Mouse (Mus musculus): ENCODE data around the gene Klf12. TPM values are rescaled to one million over a fixed set of nuclear protein-coding genes. Genes with fewer than 3 reads are reported as not detected.

Klf12 gene
- polyA plus RNA-seq, 1 experiment, result 1.4 TPM

- Histone ChIP-seq H3K4me2 (ENCODE audit: low read depth) (no peak overlapping the region), H3ac (ENCODE audit: control insufficient read depth, insufficient read length) (no peak overlapping the region), H3K4me3 (no peak overlapping the region), H3K27me3 (ENCODE audit: control insufficient read depth, insufficient read depth, insufficient read length) (no peaks in the 10 kb centered on the region), H3K36me3 (ENCODE audit: control insufficient read depth, insufficient read depth) (no peaks in the 10 kb centered on the region), H3K79me2 (ENCODE audit: control insufficient read depth, insufficient read depth) (no peaks in the 10 kb centered on the region)
- TF ChIP-seq MYOG (IDR thresholded peaks at IDR 0.05; ENCODE audit: control insufficient read depth in 1 of 3, insufficient read depth in 1 of 3, insufficient read length in 2 of 3, low read depth in 2 of 3) (no peak), CEBPB (IDR thresholded peaks at IDR 0.05; ENCODE audit: insufficient read depth, poor library complexity, severe bottlenecking) (no peak), POLR2AphosphoS2 (IDR thresholded peaks at IDR 0.05; ENCODE audit: insufficient read length, low read depth) (no peak), USF1 (IDR thresholded peaks at IDR 0.05; ENCODE audit: low read depth) (no peak), TCF12 (IDR thresholded peaks at IDR 0.05; ENCODE audit: insufficient read depth, poor library complexity, severe bottlenecking) (no peak), SRF (IDR thresholded peaks at IDR 0.05; ENCODE audit: control insufficient read depth, insufficient read length, low read depth) (no peak), E2F4 (IDR thresholded peaks at IDR 0.05; ENCODE audit: insufficient read depth) (no peak), MAX (IDR thresholded peaks at IDR 0.05; ENCODE audit: low read depth) (no peak), MYOD1 (IDR thresholded peaks at IDR 0.05; ENCODE audit: control insufficient read depth in 1 of 3, insufficient read length in 2 of 3, low read depth in 2 of 3) (no peak), POLR2A (IDR thresholded peaks at IDR 0.05; ENCODE audit: insufficient read length, low read depth) (no peak), TCF3 (IDR thresholded peaks at IDR 0.05; ENCODE audit: insufficient read length, low read depth) (no peak), REST (IDR thresholded peaks at IDR 0.05; ENCODE audit: insufficient read depth, insufficient read length) (no peak)
These were observed 164.6 kb downstream of the Klf12 start for GRCm38 (mm10) chr14:100119866-100120265.

- Histone ChIP-seq H3K27me3 (ENCODE audit: control insufficient read depth, insufficient read depth, insufficient read length) (no peaks in the 10 kb centered on the region), H3ac (ENCODE audit: control insufficient read depth, insufficient read length) (no peak overlapping the region), H3K79me2 (ENCODE audit: control insufficient read depth, insufficient read depth) (no peaks in the 10 kb centered on the region), H3K36me3 (ENCODE audit: control insufficient read depth, insufficient read depth) (no peaks in the 10 kb centered on the region), H3K4me3 (no peak overlapping the region), H3K4me2 (ENCODE audit: low read depth) (no peak overlapping the region)
- TF ChIP-seq POLR2AphosphoS2 (IDR thresholded peaks at IDR 0.05; ENCODE audit: insufficient read length, low read depth), result no peak
- no peak for TF ChIP-seq MAX (IDR thresholded peaks at IDR 0.05; ENCODE audit: low read depth)
- no peak for TF ChIP-seq TCF12 (IDR thresholded peaks at IDR 0.05; ENCODE audit: insufficient read depth, poor library complexity, severe bottlenecking)
- no peak for TF ChIP-seq TCF3 (IDR thresholded peaks at IDR 0.05; ENCODE audit: insufficient read length, low read depth)
- no peak for TF ChIP-seq POLR2A (IDR thresholded peaks at IDR 0.05; ENCODE audit: insufficient read length, low read depth)
- TF ChIP-seq CEBPB (IDR thresholded peaks at IDR 0.05; ENCODE audit: insufficient read depth, poor library complexity, severe bottlenecking), result no peak
- TF ChIP-seq MYOD1 (IDR thresholded peaks at IDR 0.05; ENCODE audit: control insufficient read depth in 1 of 3, insufficient read length in 2 of 3, low read depth in 2 of 3), result no peak
- no peak for TF ChIP-seq E2F4 (IDR thresholded peaks at IDR 0.05; ENCODE audit: insufficient read depth)
- no peak for TF ChIP-seq MYOG (IDR thresholded peaks at IDR 0.05; ENCODE audit: control insufficient read depth in 1 of 3, insufficient read depth in 1 of 3, insufficient read length in 2 of 3, low read depth in 2 of 3)
These were observed 171.1 kb downstream of the Klf12 start for GRCm38 (mm10) chr14:100113419-100113818.

- Histone ChIP-seq H3K36me3 (ENCODE audit: control insufficient read depth, insufficient read depth) (no peaks in the 10 kb centered on the region), H3K79me2 (ENCODE audit: control insufficient read depth, insufficient read depth) (no peaks in the 10 kb centered on the region), H3K27me3 (ENCODE audit: control insufficient read depth, insufficient read depth, insufficient read length) (no peaks in the 10 kb centered on the region), H3K4me3 (no peak overlapping the region), H3K4me2 (ENCODE audit: low read depth) (no peak overlapping the region), H3ac (ENCODE audit: control insufficient read depth, insufficient read length) (no peak overlapping the region)
- TF ChIP-seq CEBPB (IDR thresholded peaks at IDR 0.05; ENCODE audit: insufficient read depth, poor library complexity, severe bottlenecking) (no peak), TCF12 (IDR thresholded peaks at IDR 0.05; ENCODE audit: insufficient read depth, poor library complexity, severe bottlenecking) (no peak), USF1 (IDR thresholded peaks at IDR 0.05; ENCODE audit: low read depth) (no peak), TCF3 (IDR thresholded peaks at IDR 0.05; ENCODE audit: insufficient read length, low read depth) (no peak), SRF (IDR thresholded peaks at IDR 0.05; ENCODE audit: control insufficient read depth, insufficient read length, low read depth) (no peak), MYOG (IDR thresholded peaks at IDR 0.05; ENCODE audit: control insufficient read depth in 1 of 3, insufficient read depth in 1 of 3, insufficient read length in 2 of 3, low read depth in 2 of 3) (no peak), MAX (IDR thresholded peaks at IDR 0.05; ENCODE audit: low read depth) (no peak), POLR2A (IDR thresholded peaks at IDR 0.05; ENCODE audit: insufficient read length, low read depth) (no peak), REST (IDR thresholded peaks at IDR 0.05; ENCODE audit: insufficient read depth, insufficient read length) (no peak), POLR2AphosphoS2 (IDR thresholded peaks at IDR 0.05; ENCODE audit: insufficient read length, low read depth) (no peak), MYOD1 (IDR thresholded peaks at IDR 0.05; ENCODE audit: control insufficient read depth in 1 of 3, insufficient read length in 2 of 3, low read depth in 2 of 3) (no peak), E2F4 (IDR thresholded peaks at IDR 0.05; ENCODE audit: insufficient read depth) (no peak)
These were observed 172.7 kb downstream of the Klf12 start for GRCm38 (mm10) chr14:100111735-100112134.

DNA sequence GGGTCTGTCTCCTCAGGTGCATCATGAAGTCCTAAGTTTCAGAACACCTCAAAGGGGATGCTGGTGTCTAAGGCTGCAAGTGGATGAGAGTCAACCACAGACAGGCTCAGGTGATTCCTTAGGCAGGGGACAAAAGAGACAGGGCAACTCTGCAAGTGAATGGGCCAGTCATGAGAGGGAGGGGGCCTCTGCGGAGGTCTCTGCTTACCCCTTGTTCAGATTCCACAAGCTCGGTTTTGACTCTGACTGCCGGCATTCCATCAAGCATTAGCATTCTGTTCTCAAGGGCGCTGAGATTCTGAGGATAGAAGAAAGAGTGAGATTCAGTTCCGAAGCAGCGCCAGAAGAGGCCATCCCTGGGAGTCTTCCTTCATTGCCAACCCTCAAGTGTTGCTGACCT lies 174.9 kb downstream of the Klf12 start:
- Histone ChIP-seq H3ac (ENCODE audit: control insufficient read depth, insufficient read length) (no peak overlapping the region), H3K4me3 (no peak overlapping the region), H3K36me3 (ENCODE audit: control insufficient read depth, insufficient read depth) (no peaks in the 10 kb centered on the region), H3K79me2 (ENCODE audit: control insufficient read depth, insufficient read depth) (no peaks in the 10 kb centered on the region), H3K27me3 (ENCODE audit: control insufficient read depth, insufficient read depth, insufficient read length) (no peaks in the 10 kb centered on the region), H3K4me2 (ENCODE audit: low read depth) (no peak overlapping the region)
- TF ChIP-seq USF1 (IDR thresholded peaks at IDR 0.05; ENCODE audit: low read depth) (no peak), E2F4 (IDR thresholded peaks at IDR 0.05; ENCODE audit: insufficient read depth) (no peak), REST (IDR thresholded peaks at IDR 0.05; ENCODE audit: insufficient read depth, insufficient read length) (no peak), CEBPB (IDR thresholded peaks at IDR 0.05; ENCODE audit: insufficient read depth, poor library complexity, severe bottlenecking) (no peak), SRF (IDR thresholded peaks at IDR 0.05; ENCODE audit: control insufficient read depth, insufficient read length, low read depth) (no peak), MYOD1 (IDR thresholded peaks at IDR 0.05; ENCODE audit: control insufficient read depth in 1 of 3, insufficient read length in 2 of 3, low read depth in 2 of 3) (no peak), MYOG (IDR thresholded peaks at IDR 0.05; ENCODE audit: control insufficient read depth in 1 of 3, insufficient read depth in 1 of 3, insufficient read length in 2 of 3, low read depth in 2 of 3) (no peak), POLR2AphosphoS2 (IDR thresholded peaks at IDR 0.05; ENCODE audit: insufficient read length, low read depth) (no peak), POLR2A (IDR thresholded peaks at IDR 0.05; ENCODE audit: insufficient read length, low read depth) (no peak), TCF12 (IDR thresholded peaks at IDR 0.05; ENCODE audit: insufficient read depth, poor library complexity, severe bottlenecking) (no peak), TCF3 (IDR thresholded peaks at IDR 0.05; ENCODE audit: insufficient read length, low read depth) (no peak), MAX (IDR thresholded peaks at IDR 0.05; ENCODE audit: low read depth) (no peak)
